Mouse (Mus musculus): ENCODE results near the gene Tenm2. TPM values are rescaled to one million over a fixed set of nuclear protein-coding genes. Genes with fewer than 3 reads are reported as not detected.

The Tenm2 gene
- total RNA-seq, 2 experiments from 2014 or later = 0.14 to 0.72 TPM

- DNase-seq = no peak
Measured at GRCm38 (mm10) chr11:36108970-36109731, 1126.6 kb downstream of the Tenm2 start.

- no peak for DNase-seq
Measured at GRCm38 (mm10) chr11:36107840-36108239, 1127.9 kb downstream of the Tenm2 start.

GRCm38 (mm10) chr11:36106639-36107038, 1129.1 kb downstream of the Tenm2 start:
- DNase-seq = no peak

- DNase-seq = no peak
Measured at GRCm38 (mm10) chr11:36103556-36103955, 1132.2 kb downstream of the Tenm2 start.

GRCm38 (mm10) chr11:36096219-36096618, 1139.5 kb downstream of the Tenm2 start:
- peak; percentile 7 for DNase-seq

GRCm38 (mm10) chr11:36090210-36090609, 1145.6 kb downstream of the Tenm2 start:
- DNase-seq = peak; percentile 12

- DNase-seq = no peak
Measured at GRCm38 (mm10) chr11:36081399-36082053, 1154.2 kb downstream of the Tenm2 start.

- DNase-seq = no peak
Measured at GRCm38 (mm10) chr11:36080766-36081165, 1155.0 kb downstream of the Tenm2 start.

GRCm38 (mm10) chr11:36078391-36078790, 1157.4 kb downstream of the Tenm2 start:
- DNase-seq = no peak

- peak; percentile 5 for DNase-seq
Measured at GRCm38 (mm10) chr11:36074015-36074567, 1161.7 kb downstream of the Tenm2 start.

- peak; percentile 9 for DNase-seq
Measured at GRCm38 (mm10) chr11:36073074-36073818, 1162.5 kb downstream of the Tenm2 start.

GRCm38 (mm10) chr11:36072646-36073045, 1163.1 kb downstream of the Tenm2 start:
- DNase-seq = no peak

- DNase-seq = no peak
Measured at GRCm38 (mm10) chr11:36072038-36072437, 1163.7 kb downstream of the Tenm2 start.

GRCm38 (mm10) chr11:36059325-36059843, 1176.4 kb downstream of the Tenm2 start:
- DNase-seq = no peak

- peak; percentile 62 for DNase-seq
Measured at GRCm38 (mm10) chr11:36056525-36056924, 1179.2 kb downstream of the Tenm2 start.

GRCm38 (mm10) chr11:36054323-36054722, 1181.4 kb downstream of the Tenm2 start:
- DNase-seq = no peak

- DNase-seq = no peak
Measured at GRCm38 (mm10) chr11:36053457-36053856, 1182.3 kb downstream of the Tenm2 start.

GRCm38 (mm10) chr11:36052598-36052997, 1183.2 kb downstream of the Tenm2 start:
- no peak for DNase-seq

GRCm38 (mm10) chr11:36052091-36052490, 1183.7 kb downstream of the Tenm2 start:
- DNase-seq = no peak

- no peak for DNase-seq
Measured at GRCm38 (mm10) chr11:36049547-36049946, 1186.2 kb downstream of the Tenm2 start.

GRCm38 (mm10) chr11:36045681-36046276, 1190.0 kb downstream of the Tenm2 start:
- DNase-seq = peak; percentile 78

- DNase-seq = no peak
Measured at GRCm38 (mm10) chr11:36041411-36041810, 1194.4 kb downstream of the Tenm2 start.
